Mouse (Mus musculus) yolk sac, embryonic 10.5 days (tissue): ENCODE results near the gene Tapbp.

Experiments
- DNase-seq: peaks from one replicate; pipeline ENCODE4 v3.0.0-alpha.2; 2017; ENCODE audit warnings: low spot score

Gene Tapbp

GRCm38 (mm10) chr17:33948090-33948904 is 32.6 kb downstream of the Tapbp start:
- DNase-seq, result no peak

- DNase-seq, result peak; percentile 46
These were observed 33.3 kb downstream of the Tapbp start for GRCm38 (mm10) chr17:33948905-33949537.

GRCm38 (mm10) chr17:33950131-33950625 is 34.5 kb downstream of the Tapbp start:
- DNase-seq, result no peak

GRCm38 (mm10) chr17:33951021-33951946 is 35.6 kb downstream of the Tapbp start, which contains the start of gene B3galt4:
TSS of gene B3galt4 (minus strand) at chr17:33951488.
- DNase-seq, result peak; percentile 90

- peak; percentile 31 for DNase-seq
These were observed 36.3 kb downstream of the Tapbp start for GRCm38 (mm10) chr17:33952015-33952414.

- no peak for DNase-seq
These were observed 37.2 kb downstream of the Tapbp start for GRCm38 (mm10) chr17:33952879-33953278.

GRCm38 (mm10) chr17:33953310-33953709 is 37.6 kb downstream of the Tapbp start:
- no peak for DNase-seq

- DNase-seq, result no peak
These were observed 38.4 kb downstream of the Tapbp start for GRCm38 (mm10) chr17:33953961-33954565.

GRCm38 (mm10) chr17:33954646-33955554 is 39.2 kb downstream of the Tapbp start:
- DNase-seq, result no peak

GRCm38 (mm10) chr17:33955555-33956214 is 40.0 kb downstream of the Tapbp start, which contains the start of the genes Vps52 and Rps18:
TSS of gene Vps52 (plus strand) at chr17:33955812.
TSS of gene Rps18 (minus strand) at chr17:33956001.
- DNase-seq, result peak; percentile 95

- DNase-seq, result no peak
These were observed 40.6 kb downstream of the Tapbp start for GRCm38 (mm10) chr17:33956336-33956735.

GRCm38 (mm10) chr17:33957493-33957892 is 41.8 kb downstream of the Tapbp start:
- no peak for DNase-seq

- DNase-seq, result no peak
These were observed 42.8 kb downstream of the Tapbp start for GRCm38 (mm10) chr17:33958451-33958850.

- no peak for DNase-seq
These were observed 43.4 kb downstream of the Tapbp start for GRCm38 (mm10) chr17:33959135-33959534.

GRCm38 (mm10) chr17:33959948-33960347 is 44.2 kb downstream of the Tapbp start:
- DNase-seq, result no peak

- DNase-seq, result no peak
These were observed 47.2 kb downstream of the Tapbp start for GRCm38 (mm10) chr17:33962876-33963275.

GRCm38 (mm10) chr17:33965082-33965845 is 49.6 kb downstream of the Tapbp start:
- DNase-seq, result no peak

GRCm38 (mm10) chr17:33965846-33966550 is 50.3 kb downstream of the Tapbp start:
- no peak for DNase-seq
